Mouse (Mus musculus) hindbrain, embryonic 16.5 days (tissue): ENCODE data around the gene Myt1l. TPM values are rescaled to one million over a fixed set of nuclear protein-coding genes. Genes with fewer than 3 reads are reported as not detected.

ENCODE experiments used
- ATAC-seq: fragments of 200-750 bp; cut with Nextera tagmentation; 2 replicates; pipeline ENCODE4 v1.8.0; 2017; ENCODE audit warnings: moderate TSS enrichment, moderate library complexity
- H3K27ac ChIP-seq: fragments of 300-500 bp; sonication (generic); 2 replicates; pipeline ENCODE4 v1.5.1; 2014; ENCODE audit warnings: low read depth, mild to moderate bottlenecking, control low read depth, low read length, moderate library complexity
- H3K27me3 ChIP-seq: fragments of 300-500 bp; sonication (generic); replicated peaks from 2 replicates; pipeline ENCODE4 v1.6.1; 2014; ENCODE audit warnings: low read length; ENCODE audit not compliant: control insufficient read depth, insufficient read depth
- H3K36me3 ChIP-seq: fragments of 300-500 bp; sonication (generic); 2 replicates; pipeline ENCODE4 v1.6.1; 2014; ENCODE audit warnings: mild to moderate bottlenecking, low read length, moderate library complexity, mixed read lengths; ENCODE audit not compliant: control insufficient read depth, insufficient read depth
- H3K4me1 ChIP-seq: fragments of 300-500 bp; sonication (generic); 2 replicates; pipeline ENCODE4 v1.6.1; 2014; ENCODE audit warnings: low read depth, low read length; ENCODE audit not compliant: control insufficient read depth, insufficient read depth
- H3K4me2 ChIP-seq: fragments of 300-500 bp; sonication (generic); 2 replicates; pipeline ENCODE4 v1.6.1; 2014; ENCODE audit warnings: mild to moderate bottlenecking, low read length, control low read depth, moderate library complexity
- H3K4me3 ChIP-seq: fragments of 300-500 bp; sonication (generic); 2 replicates; pipeline ENCODE4 v1.5.1; 2014; ENCODE audit warnings: mild to moderate bottlenecking, low read length, control low read depth, moderate library complexity
- H3K9ac ChIP-seq: fragments of 300-500 bp; sonication (generic); 2 replicates; pipeline ENCODE4 v1.6.1; 2014; ENCODE audit warnings: low read depth, mild to moderate bottlenecking, control low read depth, low read length, moderate library complexity
- H3K9me3 ChIP-seq: fragments of 300-500 bp; sonication (generic); 2 replicates; pipeline ENCODE4 v1.6.1; 2014; ENCODE audit warnings: mild to moderate bottlenecking, low read length, moderate library complexity; ENCODE audit not compliant: control insufficient read depth
- WGBS: fragments of 180-500 bp; shearing (Covaris S2); extraction: QIAGEN DNeasy Blood & Tissue Kit; methylation state at CpG from one replicate; pipeline ENCODE4 v1.1.7; 2014; 5-methylcytosine and 5-hydroxymethylcytosine counted together
- polyA plus RNA-seq: library from polyadenylated mRNA; unstranded; fragments of >200 nt; fragmentation: Nextera tagmentation; extraction: Ambion mirVana; gene quantifications from 2 replicates; pipeline ENCODE4 v1.2.1, GENCODE M21; 2015

Myt1l gene
- polyA plus RNA-seq, 1 experiment from 2014 or later: 236 TPM

GRCm38 (mm10) chr12:29601223-29601622 lies 73.0 kb downstream of the Myt1l start:
- no peaks in the 10 kb centered on the region for H3K9me3 ChIP-seq
- no peaks in the 10 kb centered on the region for H3K36me3 ChIP-seq
- H3K9ac ChIP-seq: no peak overlapping the region
- H3K27me3 ChIP-seq: no peaks in the 10 kb centered on the region
- no peaks in the 10 kb centered on the region; the same call in 1 of the 2 replicates for H3K4me1 ChIP-seq
- no peak for ATAC-seq
- 67% methylated on average over 6 of the region's 6 CpGs for WGBS
- H3K27ac ChIP-seq: no peak overlapping the region
- no peak overlapping the region for H3K4me2 ChIP-seq
- H3K4me3 ChIP-seq: no peak overlapping the region

DNA sequence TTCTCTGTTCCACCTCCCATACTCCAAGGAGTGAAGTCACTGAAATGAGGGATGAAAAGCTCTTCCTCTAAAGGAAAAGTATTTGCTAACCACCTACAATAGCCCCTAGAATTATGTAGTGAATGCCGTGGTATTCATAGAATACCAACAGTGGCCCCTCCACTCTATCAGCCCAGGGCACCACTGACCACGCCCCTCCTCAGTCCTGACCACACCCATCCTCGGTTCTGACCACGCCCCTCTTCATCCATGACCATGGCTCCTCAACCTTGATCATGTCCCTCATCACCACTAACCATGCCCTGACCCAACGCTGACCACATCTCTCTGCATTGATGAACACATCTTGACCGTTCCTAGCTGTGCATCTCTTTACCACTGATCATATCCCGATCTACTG lies 76.5 kb downstream of the Myt1l start:
- H3K4me1 ChIP-seq: no peaks in the 10 kb centered on the region; the same call in 1 of the 2 replicates
- ATAC-seq: no peak
- no peaks in the 10 kb centered on the region for H3K27me3 ChIP-seq
- H3K27ac ChIP-seq: no peak overlapping the region
- no peaks in the 10 kb centered on the region for H3K36me3 ChIP-seq
- no peak overlapping the region for H3K4me2 ChIP-seq
- H3K4me3 ChIP-seq: no peak overlapping the region
- H3K9ac ChIP-seq: no peak overlapping the region
- no peaks in the 10 kb centered on the region for H3K9me3 ChIP-seq
- WGBS: 84% methylated on average over 7 of the region's 7 CpGs

DNA sequence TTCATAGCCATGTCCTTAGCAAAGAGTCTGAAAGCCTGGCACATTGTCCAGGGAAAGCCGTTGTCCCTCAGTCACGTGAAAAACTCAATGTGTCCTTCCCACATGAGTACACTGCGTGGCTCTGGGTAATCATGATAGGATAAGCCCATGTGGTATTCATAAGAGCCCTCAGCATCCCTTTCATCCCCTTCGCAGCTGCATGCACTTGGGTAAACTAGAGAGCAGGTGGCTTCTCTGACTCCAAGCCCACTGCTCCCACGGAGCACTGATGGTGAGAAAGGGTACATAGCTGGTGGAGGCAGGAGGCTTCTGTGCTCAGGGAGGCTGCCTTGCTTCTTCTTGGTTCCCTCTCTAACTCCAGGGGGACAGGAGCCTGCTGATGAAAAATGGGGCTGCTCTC lies 76.9 kb downstream of the Myt1l start:
- Histone ChIP-seq H3K36me3 (no peaks in the 10 kb centered on the region), H3K4me3 (no peak overlapping the region), H3K9me3 (no peaks in the 10 kb centered on the region), H3K27me3 (no peaks in the 10 kb centered on the region), H3K27ac (no peak overlapping the region), H3K9ac (no peak overlapping the region), H3K4me2 (no peak overlapping the region), H3K4me1 (no peaks in the 10 kb centered on the region; the same call in 1 of the 2 replicates)
- 76% methylated on average over 5 of the region's 5 CpGs for WGBS
- ATAC-seq: no peak

GRCm38 (mm10) chr12:29606221-29606620 lies 78.0 kb downstream of the Myt1l start:
- Histone ChIP-seq H3K9me3 (no peaks in the 10 kb centered on the region), H3K27me3 (no peaks in the 10 kb centered on the region), H3K9ac (no peak overlapping the region), H3K36me3 (no peaks in the 10 kb centered on the region), H3K4me2 (no peak overlapping the region), H3K4me1 (no peaks in the 10 kb centered on the region; the same call in 1 of the 2 replicates), H3K27ac (no peak overlapping the region), H3K4me3 (no peak overlapping the region)
- 77% methylated on average over 6 of the region's 6 CpGs for WGBS
- no peak for ATAC-seq

DNA sequence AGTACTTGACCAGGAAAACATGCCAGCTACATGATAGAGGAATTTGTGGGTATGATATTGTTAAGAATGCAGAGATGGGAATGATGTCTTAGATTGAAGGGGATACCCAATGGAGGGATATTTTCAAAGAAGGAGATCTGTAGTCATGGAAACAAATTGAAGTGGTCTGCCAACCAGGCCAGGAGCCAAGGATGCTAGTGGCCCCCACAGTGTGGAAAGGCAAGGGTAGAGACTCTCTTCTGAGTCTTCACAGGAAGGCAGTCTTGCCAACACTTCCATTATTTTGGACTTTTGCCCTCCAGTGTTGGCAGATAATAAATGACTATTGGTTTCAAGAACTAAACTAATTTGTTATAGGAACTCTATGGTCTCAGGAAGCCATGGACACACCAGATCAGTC lies 89.6 kb downstream of the Myt1l start:
- Histone ChIP-seq H3K36me3 (no peaks in the 10 kb centered on the region), H3K27ac (no peak overlapping the region), H3K4me3 (no peak overlapping the region), H3K4me2 (no peak overlapping the region), H3K4me1 (no peaks in the 10 kb centered on the region), H3K9me3 (no peaks in the 10 kb centered on the region), H3K9ac (no peak overlapping the region), H3K27me3 (no peaks in the 10 kb centered on the region)
- ATAC-seq: peak; percentile 71

- no peaks in the 10 kb centered on the region for H3K36me3 ChIP-seq
- H3K9me3 ChIP-seq: no peaks in the 10 kb centered on the region
- peaks cover 3% of the 10 kb centered on the region for H3K4me1 ChIP-seq
- H3K4me3 ChIP-seq: no peak overlapping the region
- 68% methylated on average over 5 of the region's 5 CpGs for WGBS
- H3K9ac ChIP-seq: no peak overlapping the region
- H3K27me3 ChIP-seq: no peaks in the 10 kb centered on the region
- no peak overlapping the region for H3K4me2 ChIP-seq
- no peak for ATAC-seq
- H3K27ac ChIP-seq: no peak overlapping the region
Observed at GRCm38 (mm10) chr12:29621530-29621929, 93.3 kb downstream of the Myt1l start.

- 52% methylated on average over 15 of the region's 15 CpGs for WGBS
- Histone ChIP-seq H3K9me3 (no peaks in the 10 kb centered on the region), H3K36me3 (no peaks in the 10 kb centered on the region), H3K27ac (peak overlapping the region; percentile 59), H3K4me2 (no peak overlapping the region), H3K4me1 (peaks cover 22% of the 10 kb centered on the region), H3K9ac (no peak overlapping the region), H3K4me3 (no peak overlapping the region), H3K27me3 (no peaks in the 10 kb centered on the region)
- 0 out of 2 replicates have a peak, but pooled peaks have one; percentile 12 for ATAC-seq
Observed at GRCm38 (mm10) chr12:29627956-29628750, 100.0 kb downstream of the Myt1l start.

- ATAC-seq: peak; percentile 63
- Histone ChIP-seq H3K9me3 (no peaks in the 10 kb centered on the region), H3K9ac (0 out of 2 replicates have a peak overlapping the region, but pooled peaks have one; percentile 38), H3K4me2 (no peak overlapping the region), H3K27ac (peak overlapping the region; percentile 73), H3K4me1 (peaks cover 22% of the 10 kb centered on the region), H3K4me3 (no peak overlapping the region), H3K27me3 (no peaks in the 10 kb centered on the region), H3K36me3 (no peaks in the 10 kb centered on the region)
- 40% methylated on average over 10 of the region's 10 CpGs for WGBS
Observed at GRCm38 (mm10) chr12:29629875-29630538, 101.8 kb downstream of the Myt1l start.

- H3K9ac ChIP-seq: no peak overlapping the region
- H3K4me3 ChIP-seq: no peak overlapping the region
- H3K36me3 ChIP-seq: no peaks in the 10 kb centered on the region
- H3K4me2 ChIP-seq: no peak overlapping the region
- H3K27ac ChIP-seq: no peak overlapping the region
- no peaks in the 10 kb centered on the region for H3K27me3 ChIP-seq
- no peaks in the 10 kb centered on the region for H3K9me3 ChIP-seq
- WGBS: 68% methylated on average over 2 of the region's 2 CpGs
- ATAC-seq: no peak
- H3K4me1 ChIP-seq: peaks cover 9% of the 10 kb centered on the region
Observed at GRCm38 (mm10) chr12:29634509-29634908, 106.3 kb downstream of the Myt1l start.
